Mouse (Mus musculus): ENCODE data around the gene Uaca. TPM values are rescaled to one million over a fixed set of nuclear protein-coding genes. Genes with fewer than 3 reads are reported as not detected.

The Uaca gene
- polyA plus RNA-seq, 1 experiment, result 11.1 TPM

- no peak overlapping the region for H3K4me3 ChIP-seq (ENCODE audit: control insufficient read depth, low read depth, low read length)
- H3K36me3 ChIP-seq (ENCODE audit: control insufficient read depth, insufficient read depth, low read length), result no peaks in the 10 kb centered on the region
- H3K4me1 ChIP-seq (ENCODE audit: control insufficient read depth, insufficient read depth, low read length), result no peaks in the 10 kb centered on the region
- no peak overlapping the region for H3K27ac ChIP-seq (ENCODE audit: control insufficient read depth, insufficient read depth, low read depth, low read length)
- no peaks in the 10 kb centered on the region for H3K27me3 ChIP-seq (ENCODE audit: control insufficient read depth, insufficient read depth, low read length)
- no peak for TF ChIP-seq CTCF (IDR thresholded peaks at IDR 0.05; ENCODE audit: control insufficient read depth, insufficient read depth, insufficient replicate concordance, low read depth, low read length)
- TF ChIP-seq POLR2A (IDR thresholded peaks at IDR 0.05; ENCODE audit: control insufficient read depth, low read depth, low read length), result no peak
Measured at GRCm38 (mm10) chr9:60751971-60752370, 42.4 kb upstream of the Uaca start.

DNA sequence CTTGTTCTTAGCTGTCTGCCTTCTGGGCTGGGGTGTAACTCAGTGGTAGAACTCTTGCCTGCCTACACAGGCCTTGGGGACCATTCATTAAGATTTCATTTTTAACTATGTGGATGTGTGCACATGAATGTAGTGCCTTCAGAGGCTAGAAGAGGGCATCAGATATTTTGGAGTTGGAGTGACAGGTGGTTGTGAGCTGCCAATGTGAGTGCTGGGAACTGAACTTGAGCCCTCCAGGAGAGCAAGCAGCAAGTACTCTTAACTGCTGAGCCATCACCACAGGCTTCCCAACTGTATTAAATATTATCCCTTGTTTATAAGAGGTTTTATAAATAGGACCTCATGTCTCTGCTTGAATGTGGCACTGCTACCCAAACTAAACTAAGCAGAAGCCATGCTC lies 41.7 kb upstream of the Uaca start:
- H3K4me3 ChIP-seq (ENCODE audit: control insufficient read depth, low read depth, low read length), result no peak overlapping the region
- no peaks in the 10 kb centered on the region for H3K27me3 ChIP-seq (ENCODE audit: control insufficient read depth, insufficient read depth, low read length)
- H3K36me3 ChIP-seq (ENCODE audit: control insufficient read depth, insufficient read depth, low read length), result no peaks in the 10 kb centered on the region
- no peak for TF ChIP-seq POLR2A (IDR thresholded peaks at IDR 0.05; ENCODE audit: control insufficient read depth, low read depth, low read length)
- TF ChIP-seq CTCF (IDR thresholded peaks at IDR 0.05; ENCODE audit: control insufficient read depth, insufficient read depth, insufficient replicate concordance, low read depth, low read length), result no peak
- no peak overlapping the region for H3K27ac ChIP-seq (ENCODE audit: control insufficient read depth, insufficient read depth, low read depth, low read length)
- H3K4me1 ChIP-seq (ENCODE audit: control insufficient read depth, insufficient read depth, low read length), result no peaks in the 10 kb centered on the region

DNA sequence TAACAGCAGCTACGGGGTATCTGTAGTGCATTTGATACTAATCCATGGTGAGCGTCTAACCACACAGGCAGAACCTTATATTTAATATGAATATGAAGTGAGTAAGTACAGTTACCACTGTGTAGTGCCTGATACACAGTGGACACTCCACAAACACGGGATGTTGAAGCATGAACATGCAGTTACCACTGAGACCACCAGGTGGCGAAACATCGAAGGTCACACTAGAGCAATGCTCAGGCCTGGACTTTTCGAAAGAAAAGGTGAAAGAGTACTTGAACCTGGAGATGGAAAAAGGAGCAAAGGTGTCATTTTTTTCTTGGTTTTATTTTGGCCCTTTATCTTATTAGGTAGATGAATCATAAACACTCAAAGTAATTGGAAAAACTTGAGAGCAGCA lies 38.1 kb upstream of the Uaca start:
- Histone ChIP-seq H3K4me3 (ENCODE audit: control insufficient read depth, low read depth, low read length) (no peak overlapping the region), H3K4me1 (ENCODE audit: control insufficient read depth, insufficient read depth, low read length) (no peaks in the 10 kb centered on the region)

GRCm38 (mm10) chr9:60756866-60757740 lies 37.2 kb upstream of the Uaca start:
- no peaks in the 10 kb centered on the region for H3K27me3 ChIP-seq (ENCODE audit: control insufficient read depth, insufficient read depth, low read length)
- H3K36me3 ChIP-seq (ENCODE audit: control insufficient read depth, insufficient read depth, low read length), result no peaks in the 10 kb centered on the region
- H3K4me3 ChIP-seq (ENCODE audit: control insufficient read depth, low read depth, low read length), result no peak overlapping the region
- TF ChIP-seq POLR2A (IDR thresholded peaks at IDR 0.05; ENCODE audit: control insufficient read depth, low read depth, low read length) (no peak), CTCF (IDR thresholded peaks at IDR 0.05; ENCODE audit: control insufficient read depth, insufficient read depth, insufficient replicate concordance, low read depth, low read length) (no peak)
- no peak overlapping the region for H3K27ac ChIP-seq (ENCODE audit: control insufficient read depth, insufficient read depth, low read depth, low read length)
- H3K4me1 ChIP-seq (ENCODE audit: control insufficient read depth, insufficient read depth, low read length), result no peaks in the 10 kb centered on the region

More for the DNA sequence above, 38.1 kb upstream of the Uaca start:
- no peaks in the 10 kb centered on the region for H3K27me3 ChIP-seq (ENCODE audit: control insufficient read depth, insufficient read depth, low read length)
- no peaks in the 10 kb centered on the region for H3K36me3 ChIP-seq (ENCODE audit: control insufficient read depth, insufficient read depth, low read length)
- no peak overlapping the region for H3K27ac ChIP-seq (ENCODE audit: control insufficient read depth, insufficient read depth, low read depth, low read length)
- TF ChIP-seq CTCF (IDR thresholded peaks at IDR 0.05; ENCODE audit: control insufficient read depth, insufficient read depth, insufficient replicate concordance, low read depth, low read length) (peak; percentile 45; the same call in 1 of the 2 replicates), POLR2A (IDR thresholded peaks at IDR 0.05; ENCODE audit: control insufficient read depth, low read depth, low read length) (no peak)

DNA sequence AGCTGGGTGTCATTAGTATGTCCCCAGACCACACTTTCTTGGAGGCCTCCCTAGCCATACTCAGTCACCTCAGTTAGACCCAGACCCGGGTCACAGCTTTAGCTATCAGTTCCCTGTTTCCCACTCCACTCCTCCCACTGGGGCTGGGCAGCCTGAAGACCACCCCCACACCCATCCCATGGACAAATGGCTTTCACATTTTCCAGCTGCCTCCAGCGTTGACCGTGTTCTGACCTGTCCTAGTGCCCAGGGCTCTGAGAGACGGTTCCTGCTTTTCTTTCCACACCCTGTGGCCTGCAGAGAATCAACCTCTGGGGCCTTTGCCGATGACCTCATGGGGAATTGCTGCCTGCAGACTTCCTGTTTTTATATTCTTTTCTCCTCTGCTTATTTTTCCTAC lies 36.5 kb upstream of the Uaca start:
- TF ChIP-seq CTCF (IDR thresholded peaks at IDR 0.05; ENCODE audit: control insufficient read depth, insufficient read depth, insufficient replicate concordance, low read depth, low read length) (no peak), POLR2A (IDR thresholded peaks at IDR 0.05; ENCODE audit: control insufficient read depth, low read depth, low read length) (no peak)
- no peaks in the 10 kb centered on the region for H3K36me3 ChIP-seq (ENCODE audit: control insufficient read depth, insufficient read depth, low read length)
- H3K4me1 ChIP-seq (ENCODE audit: control insufficient read depth, insufficient read depth, low read length), result no peaks in the 10 kb centered on the region
- no peak overlapping the region for H3K27ac ChIP-seq (ENCODE audit: control insufficient read depth, insufficient read depth, low read depth, low read length)
- no peak overlapping the region for H3K4me3 ChIP-seq (ENCODE audit: control insufficient read depth, low read depth, low read length)
- no peaks in the 10 kb centered on the region for H3K27me3 ChIP-seq (ENCODE audit: control insufficient read depth, insufficient read depth, low read length)

DNA sequence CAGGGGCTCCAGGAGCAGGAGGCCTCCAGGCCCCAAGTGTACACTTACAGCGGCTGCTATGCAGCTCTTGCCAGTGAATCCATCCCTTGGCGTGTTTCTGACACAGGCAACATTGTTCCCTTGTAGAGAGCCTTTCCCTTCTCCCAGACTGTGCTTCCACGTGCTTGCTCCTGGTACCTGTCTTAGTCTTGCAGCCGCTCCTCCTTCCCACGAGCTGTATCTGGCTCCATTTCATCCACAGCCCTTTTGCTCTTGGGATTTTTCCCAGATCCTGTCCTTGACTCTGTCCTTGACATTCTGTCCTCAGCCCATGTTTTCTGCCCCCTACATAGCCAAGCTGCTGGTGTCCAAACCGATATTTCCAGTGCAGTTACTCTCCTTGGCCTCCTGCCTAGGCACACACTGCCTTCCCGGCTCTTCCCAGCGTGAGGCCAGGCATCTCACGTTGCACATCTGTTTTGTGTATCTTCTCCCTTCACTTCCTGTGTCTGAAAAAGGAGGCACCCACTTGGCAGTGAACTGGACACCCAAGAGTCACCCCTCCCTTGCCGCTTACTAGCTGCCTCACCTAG lies 34.8 kb upstream of the Uaca start:
- no peaks in the 10 kb centered on the region for H3K36me3 ChIP-seq (ENCODE audit: control insufficient read depth, insufficient read depth, low read length)
- no peaks in the 10 kb centered on the region for H3K27me3 ChIP-seq (ENCODE audit: control insufficient read depth, insufficient read depth, low read length)
- no peak overlapping the region for H3K4me3 ChIP-seq (ENCODE audit: control insufficient read depth, low read depth, low read length)
- H3K27ac ChIP-seq (ENCODE audit: control insufficient read depth, insufficient read depth, low read depth, low read length), result no peak overlapping the region
- TF ChIP-seq CTCF (IDR thresholded peaks at IDR 0.05; ENCODE audit: control insufficient read depth, insufficient read depth, insufficient replicate concordance, low read depth, low read length) (no peak), POLR2A (IDR thresholded peaks at IDR 0.05; ENCODE audit: control insufficient read depth, low read depth, low read length) (no peak)
- H3K4me1 ChIP-seq (ENCODE audit: control insufficient read depth, insufficient read depth, low read length), result no peaks in the 10 kb centered on the region

GRCm38 (mm10) chr9:60765181-60765580 lies 29.2 kb upstream of the Uaca start:
- H3K4me1 ChIP-seq (ENCODE audit: control insufficient read depth, insufficient read depth, low read length), result peaks cover 10% of the 10 kb centered on the region
- H3K4me3 ChIP-seq (ENCODE audit: control insufficient read depth, low read depth, low read length), result no peak overlapping the region
- TF ChIP-seq CTCF (IDR thresholded peaks at IDR 0.05; ENCODE audit: control insufficient read depth, insufficient read depth, insufficient replicate concordance, low read depth, low read length) (no peak), POLR2A (IDR thresholded peaks at IDR 0.05; ENCODE audit: control insufficient read depth, low read depth, low read length) (no peak)
- H3K36me3 ChIP-seq (ENCODE audit: control insufficient read depth, insufficient read depth, low read length), result no peaks in the 10 kb centered on the region
- H3K27me3 ChIP-seq (ENCODE audit: control insufficient read depth, insufficient read depth, low read length), result no peaks in the 10 kb centered on the region
- H3K27ac ChIP-seq (ENCODE audit: control insufficient read depth, insufficient read depth, low read depth, low read length), result no peak overlapping the region
